Mouse (Mus musculus): ENCODE data around the gene Dnajc4.
A peak's percentile ranks its signal among the peaks of the same experiment; 100 is the strongest.
"Not testable (repeated sequence)": the region's sequence is repeated elsewhere in the genome, so short reads cannot be mapped to it uniquely, and the experiment has no call there.

The Dnajc4 gene

DNA sequence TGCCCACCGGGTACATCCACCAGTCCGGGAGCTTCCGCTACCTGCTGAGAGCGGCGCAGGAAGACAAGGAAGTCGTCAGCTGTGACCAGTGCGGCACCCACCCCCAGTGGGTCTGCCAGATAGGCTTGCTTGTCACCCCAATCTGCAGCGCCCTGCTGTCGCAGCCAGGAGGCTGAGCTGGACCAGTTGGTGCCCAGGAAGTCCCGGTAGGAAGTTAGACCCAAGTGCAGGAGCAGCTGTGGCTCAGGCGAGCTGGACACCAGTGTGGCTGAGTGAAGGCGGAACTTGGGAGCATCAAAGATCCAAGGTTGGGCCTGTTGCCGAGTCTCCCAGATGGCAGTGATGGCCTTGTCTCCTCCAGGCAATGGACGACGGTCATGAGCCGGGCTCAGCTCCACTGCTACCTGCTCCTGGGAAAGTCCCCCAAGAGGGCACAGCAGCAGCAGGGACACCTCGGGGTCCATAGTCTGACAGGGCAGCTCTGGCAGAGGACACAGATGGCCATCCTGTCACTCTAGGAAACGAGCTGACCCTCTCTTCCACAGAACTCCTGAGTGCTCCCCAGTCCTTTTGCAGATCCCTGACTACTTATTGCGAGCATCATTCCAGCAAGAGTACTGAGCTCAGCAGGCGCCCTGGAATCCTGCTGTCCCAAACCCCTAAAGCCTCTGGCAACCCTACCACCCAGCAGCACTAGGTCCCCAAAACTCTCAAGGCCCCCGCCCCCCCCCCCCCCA is 3.1 kb upstream of the Dnajc4 start:
- peak; percentile 33 for DNase-seq (ENCODE audit: low read depth, low spot score)

DNA sequence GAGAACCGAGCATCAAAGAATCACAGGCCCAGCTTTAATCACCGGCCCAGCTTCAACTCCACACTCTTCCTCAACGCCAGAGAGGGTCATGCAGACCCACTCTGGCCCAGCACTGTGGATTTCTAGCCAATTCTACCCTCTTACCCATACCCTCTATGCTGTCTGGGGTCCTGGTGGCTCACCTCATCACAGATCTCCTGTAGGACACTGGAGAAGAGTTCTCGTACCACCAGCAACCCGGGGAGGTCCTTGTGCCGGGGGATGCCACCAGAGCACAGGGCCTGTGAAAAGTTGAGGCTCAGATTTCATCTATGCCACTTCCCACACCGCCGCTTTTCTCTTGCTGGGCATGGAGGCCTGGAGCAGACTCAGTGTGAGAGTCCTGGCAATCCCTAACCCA is 2.1 kb upstream of the Dnajc4 start:
- no peak for DNase-seq (ENCODE audit: low read depth, low spot score)

- no peak for DNase-seq (ENCODE audit: low read depth, low spot score)
These were observed 1.6 kb upstream of the Dnajc4 start for GRCm38 (mm10) chr19:6994002-6994401.

DNA sequence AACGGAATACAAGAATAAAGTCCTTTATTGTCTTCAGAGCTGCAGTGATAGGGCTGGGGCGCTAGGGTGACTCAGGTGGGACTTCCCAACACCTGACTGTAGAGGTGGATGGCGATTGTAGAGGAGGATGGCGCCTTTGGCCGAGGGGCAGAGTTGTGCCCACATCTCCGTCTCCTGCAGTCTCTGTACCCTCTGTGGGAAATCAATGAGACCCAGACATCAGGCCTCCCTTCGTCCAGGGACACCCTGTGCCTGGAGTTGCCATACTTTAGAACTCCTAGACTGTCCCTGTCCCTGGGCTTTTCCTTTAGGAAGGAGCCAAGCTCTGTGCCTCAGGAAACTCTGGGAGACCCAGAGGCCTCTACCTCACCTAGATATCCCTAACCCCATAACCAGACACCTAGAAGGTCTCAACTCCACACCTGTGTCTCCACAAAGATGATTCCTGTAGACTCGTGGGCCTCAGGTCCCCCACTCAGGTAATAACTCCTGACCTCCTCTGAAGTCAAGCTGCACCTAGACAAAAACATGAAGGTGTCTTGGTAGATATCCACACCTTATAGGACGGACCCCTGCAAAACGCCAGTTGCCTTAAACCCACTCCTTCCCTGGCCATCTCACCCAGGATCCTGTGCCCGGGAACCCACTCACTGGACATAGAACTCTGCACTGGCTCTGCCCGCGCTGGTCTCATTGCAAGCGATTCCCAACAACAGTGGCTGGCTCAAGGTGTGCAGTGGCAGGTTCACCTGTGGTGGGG is 819 bp upstream of the Dnajc4 start:
- no peak for DNase-seq (ENCODE audit: low read depth, low spot score)

DNA sequence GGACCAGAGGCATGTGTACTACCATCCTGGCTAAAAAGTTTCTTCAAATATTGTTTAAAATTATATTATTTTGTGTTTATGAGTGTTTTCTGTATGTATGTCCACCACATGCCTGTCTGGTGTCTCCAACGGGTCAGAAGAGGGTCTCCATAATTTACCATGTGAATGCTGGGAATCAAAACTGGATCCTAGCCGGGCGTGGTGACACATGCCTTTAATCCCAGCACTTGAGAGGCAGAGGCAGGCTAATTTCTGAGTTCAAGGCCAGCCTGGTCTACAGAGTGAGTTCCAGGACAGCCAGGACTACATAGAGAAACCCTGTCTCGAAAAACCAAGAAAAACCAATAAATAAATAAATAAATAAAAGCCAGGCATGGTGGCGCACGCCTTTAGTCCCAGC is 1.2 kb downstream of the Dnajc4 start:
- DNase-seq (ENCODE audit: low read depth, low spot score): not testable (repeated sequence)

GRCm38 (mm10) chr19:6990712-6991111 is 1.7 kb downstream of the Dnajc4 start:
- DNase-seq (ENCODE audit: low read depth, low spot score): no peak

DNA sequence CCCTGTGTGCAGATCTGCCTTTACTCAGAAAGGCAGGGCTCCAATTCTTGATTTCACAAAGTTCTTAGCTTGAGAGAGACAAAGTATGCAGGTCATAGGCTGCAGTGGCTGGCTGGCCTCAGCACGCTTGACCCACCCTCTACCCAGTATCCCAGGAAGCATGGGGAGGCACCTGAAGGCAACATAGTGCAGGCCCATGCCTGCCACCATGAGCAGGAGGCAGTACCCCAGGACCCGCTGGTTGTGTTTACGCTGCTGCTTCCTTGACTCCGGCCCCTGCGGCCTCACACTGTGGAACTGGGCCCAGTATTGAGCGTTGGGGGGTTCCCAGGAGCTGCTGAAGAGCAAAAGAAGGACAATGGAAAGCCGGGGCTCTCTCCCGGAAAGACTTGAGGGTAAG is 3.1 kb downstream of the Dnajc4 start:
- no peak for DNase-seq (ENCODE audit: low read depth, low spot score)

DNA sequence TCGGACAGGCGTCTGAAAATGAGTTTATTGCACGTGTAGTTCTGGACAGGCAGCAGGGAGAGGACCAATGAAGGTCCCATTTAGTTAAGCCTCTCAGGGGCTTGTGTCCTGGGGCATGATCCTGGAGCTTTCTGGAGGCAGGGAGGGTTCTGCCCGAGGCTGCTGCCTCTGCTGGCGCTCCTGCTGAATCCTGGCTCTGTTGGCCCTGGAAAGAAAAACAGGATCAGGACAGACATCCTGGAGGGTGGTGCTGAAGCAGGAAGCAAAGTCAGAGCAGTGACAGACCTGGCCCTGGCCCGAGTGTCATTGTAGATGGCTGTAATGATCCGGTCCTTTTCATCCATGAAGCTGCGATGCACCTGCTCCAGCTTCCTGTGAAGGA is 4.5 kb downstream of the Dnajc4 start:
- DNase-seq (ENCODE audit: low read depth, low spot score): peak; percentile 56

GRCm38 (mm10) chr19:6987061-6987903 is 5.1 kb downstream of the Dnajc4 start, which contains the start of gene Vegfb:
Gene Vegfb (minus strand): TSS chr19:6987651.
- DNase-seq (ENCODE audit: low read depth, low spot score): peak; percentile 49

GRCm38 (mm10) chr19:6985951-6986708 is 6.2 kb downstream of the Dnajc4 start:
- DNase-seq (ENCODE audit: low read depth, low spot score): no peak

DNA sequence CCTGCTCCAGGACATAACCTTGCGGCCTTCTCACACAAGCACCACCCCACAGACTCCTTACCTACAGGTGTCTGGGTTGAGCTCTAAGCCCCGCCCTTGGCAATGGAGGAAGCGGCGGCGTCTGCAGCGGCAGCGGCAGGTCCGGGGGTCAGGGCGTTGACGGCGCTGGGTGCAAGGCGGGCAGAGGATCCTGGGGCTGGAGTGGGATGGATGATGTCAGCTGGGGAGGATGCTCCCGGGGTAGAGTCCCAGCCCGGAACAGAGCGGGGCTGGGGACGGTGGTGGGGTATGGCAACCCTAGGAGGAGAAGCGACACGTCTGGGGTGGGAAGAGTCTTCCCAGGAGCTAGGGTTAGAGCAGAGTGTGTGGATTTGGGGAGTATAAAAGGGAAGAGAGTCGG is 7.1 kb downstream of the Dnajc4 start:
- DNase-seq (ENCODE audit: low read depth, low spot score): no peak

- no peak for DNase-seq (ENCODE audit: low read depth, low spot score)
These were observed 8.8 kb downstream of the Dnajc4 start for GRCm38 (mm10) chr19:6983621-6984020.

- DNase-seq (ENCODE audit: low read depth, low spot score): no peak
These were observed 10.9 kb downstream of the Dnajc4 start for GRCm38 (mm10) chr19:6981465-6981864.

DNA sequence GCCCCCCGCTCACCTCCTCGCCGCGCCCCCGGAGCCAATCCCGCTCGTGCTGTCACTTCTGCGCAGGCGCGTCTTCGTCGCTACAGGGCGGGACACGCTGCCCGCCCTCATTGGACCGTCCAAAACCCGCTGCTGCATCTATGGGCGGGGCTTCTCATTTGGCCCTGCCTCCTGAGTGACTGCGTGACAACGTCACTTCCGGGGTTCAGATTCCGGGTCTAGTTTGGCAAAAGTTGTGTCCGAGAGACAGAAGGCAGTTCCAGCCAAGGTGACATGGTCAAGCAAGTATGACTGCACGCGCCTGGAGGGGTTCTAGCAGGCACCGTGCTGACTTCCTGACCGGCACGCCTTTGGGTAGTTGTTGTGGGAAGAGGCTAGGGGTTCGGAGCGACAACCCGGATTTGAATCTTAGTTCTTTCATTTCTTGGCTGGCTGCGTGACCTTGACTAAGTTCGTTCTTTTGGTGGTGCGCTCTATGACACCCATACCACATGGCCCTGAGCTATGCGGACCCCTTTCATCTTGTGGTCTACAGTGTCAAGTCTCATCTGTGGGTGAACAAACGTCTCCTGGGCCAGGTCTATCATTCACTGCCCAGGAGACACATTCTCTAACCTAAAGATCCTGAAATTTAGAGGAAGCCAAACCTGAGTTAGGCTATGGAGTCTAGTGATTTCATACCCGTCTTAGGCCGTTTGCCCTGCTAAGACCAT is 11.8 kb downstream of the Dnajc4 start, which contains the start of gene Fkbp2:
TSS of gene Fkbp2 (minus strand) at position 121 of the 713 bp plus-strand sequence.
- peak; percentile 99 for DNase-seq (ENCODE audit: low read depth, low spot score)

DNA sequence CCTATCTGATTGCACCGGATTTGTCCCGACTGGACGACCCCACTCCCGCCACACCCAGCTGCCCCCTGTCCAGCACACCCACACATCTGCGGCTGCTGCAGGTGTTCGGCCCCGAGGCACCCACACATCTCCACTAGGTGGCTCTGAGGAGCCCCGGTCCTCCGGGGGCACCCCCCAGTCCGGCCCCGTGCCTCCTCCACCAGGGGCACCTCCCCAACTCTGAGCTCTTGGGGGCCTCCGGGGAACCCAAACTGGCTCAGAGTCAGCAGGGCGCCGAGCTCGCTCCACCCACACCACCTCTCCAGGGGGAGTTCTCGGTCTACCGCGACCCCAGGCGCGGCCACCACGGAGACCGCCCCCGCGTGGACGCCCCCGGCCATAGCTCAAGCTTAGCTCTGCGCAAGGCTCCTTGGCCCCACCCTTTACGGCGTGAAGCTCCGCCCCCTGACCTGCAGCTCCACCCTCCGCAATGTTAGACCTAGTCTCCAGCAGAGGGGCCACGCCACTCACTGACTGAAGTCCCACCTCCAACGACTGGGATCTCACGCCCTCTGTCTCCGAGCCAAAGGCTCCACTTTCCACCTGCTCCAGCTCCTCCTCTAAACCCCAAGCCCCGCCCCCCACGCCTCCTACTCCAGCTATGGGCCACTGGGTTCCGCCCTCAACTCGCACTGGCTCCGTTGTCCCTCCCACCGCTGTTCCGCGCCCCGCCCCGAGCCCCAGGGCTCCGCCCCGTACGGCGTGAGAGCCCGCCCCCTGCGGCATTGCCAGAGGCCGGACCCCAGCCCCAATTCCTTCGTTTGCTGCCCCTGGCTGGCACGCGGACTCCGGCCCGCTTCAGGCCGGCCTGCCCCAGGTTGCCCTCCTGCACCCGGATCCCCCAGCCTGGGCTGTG is 12.6 kb downstream of the Dnajc4 start:
- DNase-seq (ENCODE audit: low read depth, low spot score): peak; percentile 100

DNA sequence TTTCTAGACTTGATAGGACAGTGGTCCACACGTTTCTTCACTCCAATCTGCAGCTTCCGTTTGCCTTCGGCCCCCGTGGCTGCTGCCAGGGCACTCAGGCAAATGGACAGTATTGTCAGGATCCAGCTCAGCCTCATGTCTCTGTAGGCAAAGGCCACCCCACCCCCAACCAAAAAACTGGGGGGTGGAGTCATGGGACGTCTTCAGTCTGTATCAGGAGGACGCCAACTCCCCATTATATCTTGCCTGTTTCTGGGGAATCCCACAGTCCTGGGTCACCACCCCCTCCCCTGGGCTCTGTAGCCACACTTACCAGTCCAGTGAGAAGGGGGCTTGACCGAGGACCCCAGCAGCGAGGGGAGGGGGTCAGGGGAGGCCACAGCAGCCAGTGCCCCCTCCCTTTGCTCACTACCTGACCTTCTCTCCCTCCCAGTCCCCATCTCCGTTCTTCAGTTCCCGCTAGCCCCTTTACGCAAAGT is 13.3 kb downstream of the Dnajc4 start:
- peak; percentile 72 for DNase-seq (ENCODE audit: low read depth, low spot score)

DNA sequence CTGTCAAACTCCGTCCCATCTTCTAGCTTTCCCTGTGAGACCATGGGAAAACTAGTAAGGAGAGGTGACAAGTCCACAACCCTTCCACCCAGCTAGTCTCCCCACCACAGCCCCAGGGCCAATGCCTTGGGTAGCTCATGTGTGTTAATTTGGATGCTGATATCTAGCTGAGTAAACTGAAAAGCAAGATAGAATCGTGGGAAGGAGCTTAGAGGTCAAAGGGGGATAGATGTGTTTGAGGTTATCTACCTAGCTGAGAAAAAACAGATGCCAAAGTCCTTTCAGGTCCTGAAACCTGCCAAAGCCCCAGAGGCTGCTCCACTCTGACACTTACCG is 13.8 kb downstream of the Dnajc4 start:
- no peak for DNase-seq (ENCODE audit: low read depth, low spot score)

DNA sequence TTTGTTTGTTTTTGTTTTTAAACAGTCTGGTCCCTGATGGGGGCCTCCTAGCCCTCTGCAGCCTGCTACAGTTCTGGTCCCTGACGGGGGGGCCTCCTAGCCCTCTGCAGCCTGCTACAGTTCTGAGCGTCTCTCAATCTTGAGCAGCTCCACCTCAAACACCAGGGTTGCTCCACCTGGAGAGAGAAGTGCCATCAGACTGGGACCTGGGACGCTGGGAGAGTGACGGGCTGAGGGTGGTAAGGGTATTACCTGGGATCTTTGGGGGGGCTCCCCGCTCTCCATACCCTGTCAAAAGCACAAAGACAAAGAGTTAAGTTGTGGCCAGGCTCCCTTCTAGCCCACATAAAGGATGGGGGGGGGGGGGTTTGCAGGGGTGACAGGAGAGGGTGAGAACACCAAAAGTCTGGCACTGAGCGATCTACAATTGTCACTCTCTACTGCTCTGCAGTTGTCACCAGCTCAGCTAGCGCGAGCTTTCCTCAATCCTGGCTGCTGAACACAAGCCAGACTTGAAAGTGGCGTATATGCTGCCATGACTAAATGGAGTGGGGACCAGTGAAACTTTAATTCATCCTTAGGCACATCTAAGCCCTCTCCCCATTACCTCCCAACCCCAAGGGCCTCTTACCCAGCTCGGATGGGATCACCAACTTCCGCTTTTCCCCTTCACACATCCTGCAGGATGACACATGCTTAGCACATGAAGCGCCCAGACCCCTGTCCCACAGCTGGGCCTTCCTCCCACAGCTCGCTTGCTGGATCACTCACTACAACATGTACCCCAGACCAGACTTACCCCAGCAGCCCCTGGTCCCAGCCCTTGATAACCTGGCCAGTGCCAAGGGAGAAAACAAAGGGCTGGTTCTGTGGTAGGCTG is 14.4 kb downstream of the Dnajc4 start:
- peak; percentile 21 for DNase-seq (ENCODE audit: low read depth, low spot score)
